Mouse (Mus musculus) embryonic fibroblast, embryonic 13.5 days (primary cell): ENCODE measurements at regions not wholly inside any gene's neighbourhood (a gene's known extent, or its start where the extent isn't known, plus 50 kb on each side); places are given as distances from the start of the nearest gene placed in this dataset.

Experiments
- CTCF ChIP-seq: IDR thresholded peaks from 2 replicates; pipeline ENCODE4 v1.5.1; 2011; ENCODE audit warnings: mild to moderate bottlenecking, control low read depth, low read length, moderate library complexity, borderline replicate concordance; ENCODE audit not compliant: insufficient read depth
- POLR2A ChIP-seq: IDR thresholded peaks from 2 replicates; pipeline ENCODE4 v1.6.1; 2011; ENCODE audit warnings: low read depth, mild to moderate bottlenecking, control low read depth, low read length, moderate library complexity

DNA sequence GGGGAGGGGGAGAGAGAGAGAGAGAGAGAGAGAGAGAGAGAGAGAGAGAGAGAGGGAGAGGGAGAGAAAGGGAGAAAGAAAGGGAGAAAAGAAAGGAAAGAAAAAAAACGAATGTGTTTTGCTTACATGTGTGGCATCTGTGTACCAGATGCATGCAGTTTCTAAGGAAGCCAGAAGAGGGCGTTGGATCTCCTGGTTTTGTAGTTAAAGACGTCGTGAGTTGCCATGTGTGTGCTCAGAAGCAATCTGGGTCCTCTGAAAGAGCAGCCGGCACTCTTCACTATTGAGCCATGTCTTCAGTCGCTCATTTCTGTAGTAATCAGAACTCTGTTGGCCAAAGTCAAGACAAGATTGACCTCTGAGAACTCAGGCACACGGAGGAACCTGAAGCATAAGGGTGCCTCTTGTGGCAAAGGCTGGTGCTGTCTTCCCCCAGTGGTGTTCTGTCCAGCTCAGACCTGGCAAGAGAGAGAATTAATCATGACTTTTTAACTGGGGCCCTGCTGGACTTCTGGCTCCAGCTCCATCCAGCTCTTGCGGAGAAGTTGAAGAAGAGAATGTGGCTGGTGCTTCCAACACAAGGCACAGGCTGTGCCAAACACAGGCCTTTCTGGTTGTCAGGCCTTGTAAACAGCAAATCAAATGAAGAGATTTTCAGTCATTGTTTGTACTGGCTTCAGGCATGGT, 67.0 kb upstream of the Gm11733 start:
- TF ChIP-seq POLR2A (no peak), CTCF (no peak)
